Mouse (Mus musculus) liver, embryonic 12.5 days (tissue): ENCODE measurements around the gene Cutal. TPM values are rescaled to one million over a fixed set of nuclear protein-coding genes. Genes with fewer than 3 reads are reported as not detected.

Experiments used
- ATAC-seq: fragments of 200-750 bp; cut with Nextera tagmentation; 2 replicates; pipeline ENCODE4 v1.8.0; 2017; ENCODE audit warnings: moderate number of reproducible peaks, mild to moderate bottlenecking, moderate library complexity
- H3K27ac ChIP-seq: fragments of 300-500 bp; sonication (generic); 2 replicates; pipeline ENCODE4 v1.5.1; 2016; ENCODE audit warnings: mild to moderate bottlenecking
- H3K27me3 ChIP-seq: fragments of 300-500 bp; sonication (generic); replicated peaks from 2 replicates; pipeline ENCODE4 v1.6.1; 2016; ENCODE audit warnings: mild to moderate bottlenecking, moderate library complexity
- H3K36me3 ChIP-seq: fragments of 300-500 bp; sonication (generic); 2 replicates; pipeline ENCODE4 v1.6.1; 2016; ENCODE audit warnings: mild to moderate bottlenecking, moderate library complexity
- H3K4me1 ChIP-seq: fragments of 300-500 bp; sonication (generic); 2 replicates; pipeline ENCODE4 v1.6.1; 2016
- H3K4me2 ChIP-seq: fragments of 300-500 bp; sonication (generic); 2 replicates; pipeline ENCODE4 v1.6.1; 2016; ENCODE audit warnings: mild to moderate bottlenecking, moderate library complexity
- H3K4me3 ChIP-seq: fragments of 300-500 bp; sonication (generic); 2 replicates; pipeline ENCODE4 v1.5.1; 2016; ENCODE audit warnings: mild to moderate bottlenecking, moderate library complexity
- H3K9ac ChIP-seq: fragments of 300-500 bp; sonication (generic); 2 replicates; pipeline ENCODE4 v1.6.1; 2016; ENCODE audit warnings: mild to moderate bottlenecking, moderate library complexity
- H3K9me3 ChIP-seq: fragments of 300-500 bp; sonication (generic); replicated peaks from 2 replicates; pipeline ENCODE4 v1.6.1; 2016; ENCODE audit warnings: mild to moderate bottlenecking, moderate library complexity
- WGBS: fragments of 180-500 bp; shearing (Covaris S2); methylation state at CpG from one replicate; pipeline ENCODE4 v1.1.7; 2016; ENCODE audit not compliant: insufficient replicate concordance; 5-methylcytosine and 5-hydroxymethylcytosine counted together
- polyA plus RNA-seq: library from polyadenylated mRNA; unstranded; fragments of >200 nt; fragmentation: Nextera tagmentation; extraction: Ambion mirVana; gene quantifications from 2 replicates; pipeline ENCODE4 v1.2.1, GENCODE M21; 2016

The Cutal gene
- polyA plus RNA-seq, 1 experiment from 2014 or later: 2.2 TPM

DNA sequence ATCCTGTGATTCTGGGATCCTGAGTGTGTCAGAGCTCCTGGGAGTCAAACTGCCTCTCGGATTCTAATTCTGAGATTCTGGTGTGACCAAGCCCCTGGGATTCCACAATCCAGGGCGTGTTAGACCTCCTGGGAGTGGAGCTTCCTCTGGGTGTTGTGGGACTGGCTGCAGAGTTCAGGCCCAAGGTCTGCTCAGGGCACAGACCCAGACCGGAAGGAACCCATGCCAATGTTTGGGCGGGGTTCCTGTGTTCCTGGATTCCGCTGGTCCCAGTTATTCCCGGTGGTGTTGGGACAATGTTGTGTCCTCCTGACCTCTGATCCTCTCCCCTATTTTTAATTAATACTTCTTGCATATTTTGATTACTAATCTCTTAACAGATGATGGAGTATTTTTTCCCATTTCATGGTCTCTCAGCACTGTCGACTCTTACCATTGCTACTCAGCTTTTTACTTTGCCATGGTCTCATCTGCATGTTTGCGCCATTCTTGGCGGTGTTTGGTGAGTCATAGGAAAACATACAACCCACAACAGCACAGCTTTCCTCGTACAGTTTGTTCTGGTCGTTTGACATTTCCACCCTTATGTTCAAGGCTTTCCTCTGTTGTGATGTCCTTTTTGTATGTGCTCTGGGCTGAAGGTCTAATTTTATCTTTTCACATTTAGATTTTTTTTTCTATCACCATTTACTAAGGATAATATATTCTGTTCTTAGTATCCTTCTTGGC lies 30.8 kb upstream of the Cutal start:
- Histone ChIP-seq H3K27ac (no peak overlapping the region), H3K4me3 (no peak overlapping the region), H3K4me1 (no peaks in the 10 kb centered on the region), H3K9me3 (no peaks in the 10 kb centered on the region), H3K27me3 (peaks cover 3% of the 10 kb centered on the region; the same call in 1 of the 2 replicates), H3K36me3 (no peaks in the 10 kb centered on the region), H3K9ac (no peak overlapping the region), H3K4me2 (no peak overlapping the region)
- WGBS: 72% methylated on average over 11 of the region's 11 CpGs
- ATAC-seq: no peak

DNA sequence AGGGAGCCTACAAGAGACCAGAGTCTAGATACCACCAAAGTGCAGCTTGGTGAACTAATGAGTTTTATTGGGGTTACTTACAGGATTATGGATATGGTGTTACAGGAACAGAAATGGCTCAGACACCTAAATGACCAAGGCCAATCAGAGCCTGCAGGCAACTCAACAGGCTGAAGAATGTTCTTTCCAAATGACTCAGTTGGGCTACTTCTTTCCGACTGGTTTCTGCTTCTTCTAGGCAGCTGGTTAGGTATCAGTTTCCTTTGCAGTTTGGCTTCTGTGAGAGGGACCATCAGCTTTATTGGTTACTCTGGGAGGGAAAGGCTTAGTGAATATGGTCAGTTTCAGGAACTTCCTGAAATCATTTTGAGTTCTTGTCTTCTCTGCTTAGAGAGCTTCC lies 26.5 kb upstream of the Cutal start:
- WGBS: 81% methylated on average over 1 of the region's 1 CpGs
- H3K4me2 ChIP-seq: no peak overlapping the region
- ATAC-seq: no peak
- H3K27ac ChIP-seq: no peak overlapping the region
- no peak overlapping the region for H3K4me3 ChIP-seq
- H3K9ac ChIP-seq: no peak overlapping the region
- no peaks in the 10 kb centered on the region for H3K9me3 ChIP-seq
- peaks cover 39% of the 10 kb centered on the region for H3K36me3 ChIP-seq
- H3K27me3 ChIP-seq: 0 out of 2 replicates have a peak, but pooled peaks cover 3% of the 10 kb centered on the region
- no peaks in the 10 kb centered on the region for H3K4me1 ChIP-seq

- no peak overlapping the region for H3K9ac ChIP-seq
- H3K4me2 ChIP-seq: no peak overlapping the region
- no peak for ATAC-seq
- no peak overlapping the region for H3K4me3 ChIP-seq
- peaks cover 10% of the 10 kb centered on the region for H3K4me1 ChIP-seq
- peaks cover 100% of the 10 kb centered on the region for H3K36me3 ChIP-seq
- no peaks in the 10 kb centered on the region for H3K9me3 ChIP-seq
- WGBS: 96% methylated on average over 4 of the region's 4 CpGs
- no peaks in the 10 kb centered on the region for H3K27me3 ChIP-seq
- no peak overlapping the region for H3K27ac ChIP-seq
Measured at GRCm38 (mm10) chr2:34855265-34855664, 18.9 kb upstream of the Cutal start.

DNA sequence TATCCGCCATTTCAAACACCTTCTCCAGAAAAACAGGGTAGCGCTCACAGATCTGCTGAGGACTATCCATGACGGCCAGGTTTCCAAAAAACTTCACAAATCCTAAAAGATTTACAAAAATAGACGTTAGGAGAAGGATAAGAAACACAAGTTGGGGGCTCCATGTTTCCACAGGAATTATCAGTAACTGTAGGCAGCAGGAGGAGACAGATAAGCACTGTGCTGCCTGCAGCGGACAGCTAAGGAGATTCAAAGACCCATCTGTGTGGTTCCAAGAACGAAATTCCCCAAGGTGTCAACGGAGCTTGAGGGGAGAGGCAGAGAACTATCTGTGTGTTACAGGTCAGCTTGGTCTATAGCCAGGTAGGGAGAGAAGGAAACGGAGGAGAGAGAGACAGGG lies 16.5 kb upstream of the Cutal start:
- 49% methylated on average over 8 of the region's 8 CpGs for WGBS
- no peak overlapping the region for H3K9ac ChIP-seq
- ATAC-seq: peak; percentile 49

GRCm38 (mm10) chr2:34869680-34870079 lies 4.5 kb upstream of the Cutal start:
- peak; percentile 82 for ATAC-seq
- Histone ChIP-seq H3K4me1 (peaks cover 44% of the 10 kb centered on the region), H3K9ac (peak overlapping the region; percentile 93), H3K36me3 (peaks cover 39% of the 10 kb centered on the region), H3K27ac (peak overlapping the region; percentile 98), H3K4me2 (peak overlapping the region; percentile 89), H3K27me3 (peaks cover 24% of the 10 kb centered on the region), H3K4me3 (peak overlapping the region; percentile 86), H3K9me3 (no peaks in the 10 kb centered on the region)
- 14% methylated on average over 5 of the region's 5 CpGs for WGBS

More for the DNA sequence above, 16.5 kb upstream of the Cutal start:
- no peaks in the 10 kb centered on the region for H3K9me3 ChIP-seq
- no peak overlapping the region for H3K4me2 ChIP-seq
- no peak overlapping the region for H3K27ac ChIP-seq
- H3K4me3 ChIP-seq: no peak overlapping the region
- H3K36me3 ChIP-seq: peaks cover 96% of the 10 kb centered on the region
- H3K27me3 ChIP-seq: no peaks in the 10 kb centered on the region
- H3K4me1 ChIP-seq: peaks cover 10% of the 10 kb centered on the region

DNA sequence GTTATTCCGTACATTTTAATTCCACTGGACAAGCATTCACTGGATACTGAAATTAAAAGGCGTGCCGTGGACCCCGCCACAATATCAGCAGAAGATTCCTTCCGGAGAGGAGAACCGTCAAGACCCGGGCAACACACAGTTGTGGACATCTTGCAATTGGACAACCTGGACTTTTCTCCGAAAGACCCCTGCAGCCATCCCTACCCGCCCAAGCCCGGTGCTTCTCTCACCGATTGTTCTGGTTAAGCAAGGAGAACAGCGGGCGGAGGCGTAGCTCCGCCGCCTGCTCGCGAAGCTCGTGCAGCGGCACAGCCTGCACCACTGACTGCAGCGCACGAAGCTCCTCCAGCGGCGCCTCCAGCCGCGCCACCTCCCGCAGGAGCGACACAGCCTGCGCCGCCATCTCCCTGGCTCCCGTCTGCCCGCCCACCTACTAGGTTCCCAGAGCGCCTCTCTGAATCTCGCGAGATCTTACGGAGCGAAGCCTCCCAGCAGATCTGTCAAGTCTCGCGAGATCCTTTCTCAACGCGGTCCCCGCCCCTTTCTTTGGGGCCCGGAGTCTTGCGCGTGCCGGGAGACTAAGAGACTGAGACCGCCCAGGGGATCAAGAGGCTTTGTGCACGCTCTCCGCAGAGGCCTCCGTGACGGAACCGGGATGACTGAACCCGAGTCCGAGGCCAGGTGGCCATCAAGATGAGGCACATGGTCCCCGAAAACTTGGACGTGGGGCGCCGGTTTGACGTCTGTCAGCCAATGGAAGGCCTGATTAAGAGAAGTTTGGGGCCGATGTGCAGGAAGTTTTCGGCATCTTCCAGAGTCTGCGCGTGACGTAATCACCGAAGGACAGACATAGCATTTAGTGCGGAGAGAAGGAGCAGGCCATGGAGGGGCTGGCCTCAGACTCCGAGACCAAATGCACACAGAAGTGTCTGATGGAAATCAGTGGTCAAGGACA lies 3.4 kb upstream of the Cutal start:
- H3K27me3 ChIP-seq: peaks cover 32% of the 10 kb centered on the region
- H3K27ac ChIP-seq: peak overlapping the region; percentile 98
- H3K4me3 ChIP-seq: peak overlapping the region; percentile 86
- peak; percentile 89 for ATAC-seq
- under 1% methylated on average over 67 of the region's 67 CpGs for WGBS
- peaks cover 28% of the 10 kb centered on the region for H3K36me3 ChIP-seq
- H3K9ac ChIP-seq: peak overlapping the region; percentile 93
- H3K9me3 ChIP-seq: no peaks in the 10 kb centered on the region
- H3K4me1 ChIP-seq: peaks cover 45% of the 10 kb centered on the region
- H3K4me2 ChIP-seq: peak overlapping the region; percentile 89

DNA sequence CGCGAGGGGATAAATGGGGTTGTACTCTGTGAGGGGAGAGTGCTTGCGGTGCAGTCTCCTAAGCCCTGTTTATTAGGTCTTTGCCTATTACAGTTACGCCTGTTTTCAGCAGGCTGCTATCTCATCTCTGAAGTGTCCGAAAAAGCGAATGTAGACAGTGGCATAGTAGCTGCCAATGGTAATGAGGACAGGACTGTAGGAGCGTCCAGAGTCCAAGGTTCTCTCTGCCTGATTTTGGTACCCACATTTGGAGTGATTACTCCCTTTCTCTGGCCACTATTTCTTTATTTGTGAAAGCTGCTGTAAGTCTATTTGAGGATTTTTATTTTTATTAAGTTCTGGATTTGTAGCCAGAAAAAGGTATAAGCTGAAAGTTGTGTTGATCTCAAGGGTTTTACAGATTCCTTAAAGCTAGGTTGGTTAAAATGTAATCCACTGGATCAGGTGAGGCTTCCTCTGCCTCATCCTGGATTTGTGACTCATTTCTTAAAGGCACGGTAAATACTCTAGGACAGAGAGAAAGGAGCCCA lies 685 bp downstream of the Cutal start, which contains the start of gene Psmd5:
Psmd5 (minus strand) TSS at position 153 of the 530 bp plus-strand sequence.
- peak within 1 kb of the TSS; percentile 44 for H3K4me2 ChIP-seq
- H3K4me3 ChIP-seq: peak within 1 kb of the TSS; percentile 34
- no peaks in the 10 kb centered on the region for H3K36me3 ChIP-seq
- H3K27me3 ChIP-seq: peaks cover 65% of the 10 kb centered on the region
- H3K9me3 ChIP-seq: no peaks in the 10 kb centered on the region
- 22% methylated on average over 8 of the region's 8 CpGs for WGBS
- H3K27ac ChIP-seq: peak within 1 kb of the TSS; percentile 10; the same call in 1 of the 2 replicates
- H3K9ac ChIP-seq: no peak within 1 kb of the TSS; the same call in 1 of the 2 replicates
- H3K4me1 ChIP-seq: peaks cover 18% of the 10 kb centered on the region
- ATAC-seq: no peak

DNA sequence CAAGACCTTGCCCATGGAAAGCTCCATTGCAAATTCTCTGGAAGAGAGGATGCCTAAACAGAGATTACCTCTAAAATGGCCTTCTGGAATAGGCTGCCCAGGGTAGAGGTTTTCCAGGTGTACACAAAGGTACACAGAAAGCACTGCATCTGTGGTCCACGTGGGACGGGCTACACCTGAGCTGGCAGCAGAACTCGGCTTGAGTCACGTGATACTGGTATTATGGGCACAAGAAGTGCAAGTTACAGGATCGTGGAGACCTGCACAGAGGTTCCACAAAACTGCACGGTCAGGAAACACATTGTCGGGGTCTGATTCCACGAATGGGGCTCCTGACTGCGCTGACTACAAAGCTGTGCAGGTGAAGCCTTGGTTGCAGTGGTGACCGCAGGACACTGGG lies 5.9 kb downstream of the Cutal start:
- Histone ChIP-seq H3K4me2 (no peak overlapping the region), H3K27me3 (peaks cover 54% of the 10 kb centered on the region), H3K27ac (no peak overlapping the region), H3K36me3 (no peaks in the 10 kb centered on the region), H3K4me3 (no peak overlapping the region), H3K4me1 (no peaks in the 10 kb centered on the region), H3K9ac (no peak overlapping the region), H3K9me3 (no peaks in the 10 kb centered on the region)
- WGBS: 71% methylated on average over 10 of the region's 10 CpGs
- ATAC-seq: no peak

GRCm38 (mm10) chr2:34882757-34883156 lies 8.6 kb downstream of the Cutal start:
- Histone ChIP-seq H3K27me3 (peaks cover 41% of the 10 kb centered on the region), H3K27ac (no peak overlapping the region), H3K9ac (no peak overlapping the region), H3K36me3 (no peaks in the 10 kb centered on the region), H3K4me1 (no peaks in the 10 kb centered on the region), H3K4me2 (no peak overlapping the region), H3K9me3 (no peaks in the 10 kb centered on the region), H3K4me3 (no peak overlapping the region)
- 73% methylated on average over 2 of the region's 2 CpGs for WGBS
- no peak for ATAC-seq

- Histone ChIP-seq H3K9ac (no peak overlapping the region), H3K36me3 (no peaks in the 10 kb centered on the region), H3K4me2 (no peak overlapping the region), H3K27me3 (peaks cover 44% of the 10 kb centered on the region), H3K4me1 (no peaks in the 10 kb centered on the region), H3K9me3 (no peaks in the 10 kb centered on the region), H3K27ac (0 out of 2 replicates have a peak overlapping the region, but pooled peaks have one; percentile 37), H3K4me3 (no peak overlapping the region)
- 43% methylated on average over 5 of the region's 5 CpGs for WGBS
- peak; percentile 46; the same call in 1 of the 2 replicates for ATAC-seq
Measured at GRCm38 (mm10) chr2:34883190-34883589, 9.0 kb downstream of the Cutal start.

DNA sequence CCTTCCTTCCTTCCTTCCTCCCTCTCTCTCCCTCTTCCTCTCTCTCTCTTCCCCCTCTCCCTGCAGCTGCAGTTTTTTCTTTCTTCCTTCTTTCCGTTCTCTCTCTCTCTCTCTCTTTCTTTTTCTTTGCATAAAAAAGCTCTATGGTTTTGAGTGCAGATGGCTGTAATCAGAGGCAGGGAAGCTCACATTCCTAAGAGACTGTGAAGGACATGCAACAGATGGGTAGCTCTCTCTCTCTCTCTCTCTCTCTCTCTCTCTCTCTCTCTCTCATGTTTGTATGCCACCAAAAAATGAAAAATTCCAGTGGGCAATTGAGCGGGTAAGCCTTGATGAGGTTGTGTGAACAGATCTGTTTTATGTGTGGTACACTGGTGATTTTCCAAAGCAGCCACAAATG lies 10.0 kb downstream of the Cutal start:
- Histone ChIP-seq H3K36me3 (no peaks in the 10 kb centered on the region), H3K9ac (no peak overlapping the region), H3K4me3 (no peak overlapping the region), H3K27ac (no peak overlapping the region), H3K4me2 (no peak overlapping the region), H3K9me3 (no peaks in the 10 kb centered on the region), H3K27me3 (peaks cover 37% of the 10 kb centered on the region), H3K4me1 (no peaks in the 10 kb centered on the region)
- no peak for ATAC-seq
- WGBS: 56% methylated on average over 2 of the region's 2 CpGs
